Mouse (Mus musculus): ENCODE results near the gene Igfbp7. TPM values are rescaled to one million over a fixed set of nuclear protein-coding genes. Genes with fewer than 3 reads are reported as not detected.

Gene Igfbp7
- polyA plus RNA-seq, 1 experiment: 3.6 TPM

- no peaks in the 10 kb centered on the region for H3K27me3 ChIP-seq (ENCODE audit: control insufficient read depth, insufficient read depth, low read length, poor library complexity, severe bottlenecking)
- H3K4me3 ChIP-seq (ENCODE audit: low read depth, low read length): no peak overlapping the region
- H3K36me3 ChIP-seq (ENCODE audit: control insufficient read depth, insufficient read depth, low read length, poor library complexity, severe bottlenecking): no peaks in the 10 kb centered on the region
- H3K9ac ChIP-seq (ENCODE audit: low read depth, poor library complexity, severe bottlenecking): no peak overlapping the region
- TF ChIP-seq POLR2A (IDR thresholded peaks at IDR 0.05; ENCODE audit: insufficient read depth, low read length): no peak
- TF ChIP-seq CTCF (IDR thresholded peaks at IDR 0.05; ENCODE audit: low read depth, low read length): no peak
- no peak for TF ChIP-seq EP300 (IDR thresholded peaks at IDR 0.05; ENCODE audit: insufficient read depth, low read depth, low read length)
- no peak overlapping the region for H3K27ac ChIP-seq (ENCODE audit: insufficient read depth, low read length)
- H3K4me1 ChIP-seq (ENCODE audit: control insufficient read depth, insufficient read depth, low read length): peaks cover 1% of the 10 kb centered on the region
- no peaks in the 10 kb centered on the region for H3K9me3 ChIP-seq (replicated peaks; ENCODE audit: control insufficient read depth, insufficient read depth, low read length, poor library complexity, severe bottlenecking)
Observed at GRCm38 (mm10) chr5:77380321-77380901, 27.4 kb downstream of the Igfbp7 start.

DNA sequence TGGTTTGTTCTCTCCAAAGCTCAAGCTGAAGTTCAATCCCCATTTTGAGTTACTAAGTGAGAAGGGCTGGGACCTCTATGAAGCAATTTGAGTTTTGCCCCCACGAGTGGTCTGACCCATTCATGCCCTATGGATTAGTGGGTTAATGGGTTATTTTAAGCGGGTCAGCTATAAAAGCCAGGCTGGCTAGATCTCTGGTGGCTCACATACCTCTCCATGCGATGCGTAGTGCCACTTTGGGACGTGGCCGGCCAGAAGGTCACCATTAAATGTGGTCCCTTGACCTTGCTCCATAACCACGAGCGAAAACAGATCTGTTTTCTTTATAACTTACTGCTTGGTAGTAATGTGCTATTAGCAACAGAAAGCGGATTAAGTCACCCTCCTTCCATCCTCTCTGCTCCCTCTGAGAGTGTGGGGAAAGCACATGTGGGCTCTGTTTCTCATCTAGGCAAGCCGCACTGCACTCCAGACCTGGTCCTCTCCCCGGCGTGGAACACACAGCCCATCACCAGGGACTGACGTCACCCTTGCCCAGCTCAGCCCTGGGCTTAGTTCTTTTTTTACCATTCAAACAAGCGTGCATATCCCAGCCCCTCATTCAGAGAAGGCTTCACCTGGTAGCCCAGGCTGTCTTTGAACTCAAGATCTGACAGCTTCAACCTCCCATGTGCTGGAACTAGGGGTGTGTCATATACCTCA, 28.3 kb downstream of the Igfbp7 start:
- no peak overlapping the region for H3K9ac ChIP-seq (ENCODE audit: low read depth, poor library complexity, severe bottlenecking)
- no peak overlapping the region for H3K4me3 ChIP-seq (ENCODE audit: low read depth, low read length)
- H3K36me3 ChIP-seq (ENCODE audit: control insufficient read depth, insufficient read depth, low read length, poor library complexity, severe bottlenecking): no peaks in the 10 kb centered on the region
- no peaks in the 10 kb centered on the region for H3K27me3 ChIP-seq (ENCODE audit: control insufficient read depth, insufficient read depth, low read length, poor library complexity, severe bottlenecking)
- H3K4me1 ChIP-seq (ENCODE audit: control insufficient read depth, insufficient read depth, low read length): peaks cover 1% of the 10 kb centered on the region
- TF ChIP-seq POLR2A (IDR thresholded peaks at IDR 0.05; ENCODE audit: insufficient read depth, low read length) (no peak), EP300 (IDR thresholded peaks at IDR 0.05; ENCODE audit: insufficient read depth, low read depth, low read length) (no peak), CTCF (IDR thresholded peaks at IDR 0.05; ENCODE audit: low read depth, low read length) (no peak)
- no peaks in the 10 kb centered on the region for H3K9me3 ChIP-seq (replicated peaks; ENCODE audit: control insufficient read depth, insufficient read depth, low read length, poor library complexity, severe bottlenecking)
- no peak overlapping the region for H3K27ac ChIP-seq (ENCODE audit: insufficient read depth, low read length)

- TF ChIP-seq POLR2A (IDR thresholded peaks at IDR 0.05; ENCODE audit: insufficient read depth, low read length): no peak
- TF ChIP-seq CTCF (IDR thresholded peaks at IDR 0.05; ENCODE audit: low read depth, low read length): no peak
- no peak for TF ChIP-seq EP300 (IDR thresholded peaks at IDR 0.05; ENCODE audit: insufficient read depth, low read depth, low read length)
- Histone ChIP-seq H3K9me3 (replicated peaks; ENCODE audit: control insufficient read depth, insufficient read depth, low read length, poor library complexity, severe bottlenecking) (no peaks in the 10 kb centered on the region), H3K27me3 (ENCODE audit: control insufficient read depth, insufficient read depth, low read length, poor library complexity, severe bottlenecking) (no peaks in the 10 kb centered on the region), H3K4me3 (ENCODE audit: low read depth, low read length) (no peak overlapping the region), H3K9ac (ENCODE audit: low read depth, poor library complexity, severe bottlenecking) (no peak overlapping the region), H3K36me3 (ENCODE audit: control insufficient read depth, insufficient read depth, low read length, poor library complexity, severe bottlenecking) (no peaks in the 10 kb centered on the region), H3K4me1 (ENCODE audit: control insufficient read depth, insufficient read depth, low read length) (peaks cover 1% of the 10 kb centered on the region), H3K27ac (ENCODE audit: insufficient read depth, low read length) (no peak overlapping the region)
Observed at GRCm38 (mm10) chr5:77378027-77378426, 29.8 kb downstream of the Igfbp7 start.

DNA sequence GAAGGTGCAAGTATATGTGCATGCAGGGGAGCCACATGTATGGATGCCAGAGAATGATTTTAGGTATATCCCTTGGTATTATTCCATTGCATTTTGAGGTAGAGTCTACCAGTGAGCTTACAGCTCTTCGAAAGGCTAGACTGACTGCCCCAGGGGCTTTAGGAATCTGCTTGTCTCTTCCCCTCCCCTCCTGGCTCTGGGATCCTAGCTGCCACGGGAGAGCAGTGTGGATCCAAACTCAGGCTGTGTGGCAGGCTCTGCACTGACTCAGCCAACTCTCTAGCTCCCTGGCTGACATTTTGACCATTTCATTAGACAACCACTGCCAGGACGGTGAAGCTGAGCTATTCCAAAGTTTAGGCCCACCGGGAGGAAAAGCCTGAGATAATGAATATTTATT, 32.3 kb downstream of the Igfbp7 start:
- TF ChIP-seq POLR2A (IDR thresholded peaks at IDR 0.05; ENCODE audit: insufficient read depth, low read length) (no peak), EP300 (IDR thresholded peaks at IDR 0.05; ENCODE audit: insufficient read depth, low read depth, low read length) (no peak), CTCF (IDR thresholded peaks at IDR 0.05; ENCODE audit: low read depth, low read length) (no peak)
- Histone ChIP-seq H3K36me3 (ENCODE audit: control insufficient read depth, insufficient read depth, low read length, poor library complexity, severe bottlenecking) (no peaks in the 10 kb centered on the region), H3K27ac (ENCODE audit: insufficient read depth, low read length) (no peak overlapping the region), H3K4me1 (ENCODE audit: control insufficient read depth, insufficient read depth, low read length) (peaks cover 2% of the 10 kb centered on the region), H3K9ac (ENCODE audit: low read depth, poor library complexity, severe bottlenecking) (no peak overlapping the region), H3K9me3 (replicated peaks; ENCODE audit: control insufficient read depth, insufficient read depth, low read length, poor library complexity, severe bottlenecking) (no peaks in the 10 kb centered on the region), H3K27me3 (ENCODE audit: control insufficient read depth, insufficient read depth, low read length, poor library complexity, severe bottlenecking) (no peaks in the 10 kb centered on the region), H3K4me3 (ENCODE audit: low read depth, low read length) (no peak overlapping the region)

- TF ChIP-seq EP300 (IDR thresholded peaks at IDR 0.05; ENCODE audit: insufficient read depth, low read depth, low read length) (no peak), CTCF (IDR thresholded peaks at IDR 0.05; ENCODE audit: low read depth, low read length) (no peak), POLR2A (IDR thresholded peaks at IDR 0.05; ENCODE audit: insufficient read depth, low read length) (no peak)
- no peak overlapping the region for H3K9ac ChIP-seq (ENCODE audit: low read depth, poor library complexity, severe bottlenecking)
- H3K36me3 ChIP-seq (ENCODE audit: control insufficient read depth, insufficient read depth, low read length, poor library complexity, severe bottlenecking): no peaks in the 10 kb centered on the region
- no peaks in the 10 kb centered on the region for H3K9me3 ChIP-seq (replicated peaks; ENCODE audit: control insufficient read depth, insufficient read depth, low read length, poor library complexity, severe bottlenecking)
- no peak overlapping the region for H3K4me3 ChIP-seq (ENCODE audit: low read depth, low read length)
- H3K27ac ChIP-seq (ENCODE audit: insufficient read depth, low read length): no peak overlapping the region
- no peaks in the 10 kb centered on the region for H3K27me3 ChIP-seq (ENCODE audit: control insufficient read depth, insufficient read depth, low read length, poor library complexity, severe bottlenecking)
- peaks cover 2% of the 10 kb centered on the region for H3K4me1 ChIP-seq (ENCODE audit: control insufficient read depth, insufficient read depth, low read length)
Observed at GRCm38 (mm10) chr5:77374945-77375344, 32.9 kb downstream of the Igfbp7 start.

DNA sequence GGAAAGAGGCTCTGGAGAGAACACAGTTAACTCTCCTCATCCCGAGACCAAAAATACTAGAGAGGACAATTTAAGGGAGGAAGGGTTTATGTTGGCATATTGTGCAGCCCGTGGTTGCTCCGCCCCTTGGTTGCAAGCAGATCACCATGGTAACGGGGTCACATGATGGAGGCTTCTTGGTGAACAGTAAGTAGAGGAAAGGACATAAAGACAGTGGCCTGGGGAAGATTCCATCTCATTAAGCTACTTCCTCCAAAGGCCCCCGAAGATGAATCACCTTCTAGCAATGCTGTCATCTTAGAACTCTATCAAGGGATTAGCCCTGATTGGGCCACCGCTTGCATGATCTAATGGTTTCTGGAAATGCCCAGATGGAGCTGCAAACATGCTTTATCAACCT, 35.1 kb downstream of the Igfbp7 start:
- TF ChIP-seq POLR2A (IDR thresholded peaks at IDR 0.05; ENCODE audit: insufficient read depth, low read length) (no peak), CTCF (IDR thresholded peaks at IDR 0.05; ENCODE audit: low read depth, low read length) (no peak), EP300 (IDR thresholded peaks at IDR 0.05; ENCODE audit: insufficient read depth, low read depth, low read length) (no peak)
- H3K27me3 ChIP-seq (ENCODE audit: control insufficient read depth, insufficient read depth, low read length, poor library complexity, severe bottlenecking): no peaks in the 10 kb centered on the region
- peaks cover 2% of the 10 kb centered on the region for H3K4me1 ChIP-seq (ENCODE audit: control insufficient read depth, insufficient read depth, low read length)
- no peak overlapping the region for H3K27ac ChIP-seq (ENCODE audit: insufficient read depth, low read length)
- H3K4me3 ChIP-seq (ENCODE audit: low read depth, low read length): no peak overlapping the region
- H3K36me3 ChIP-seq (ENCODE audit: control insufficient read depth, insufficient read depth, low read length, poor library complexity, severe bottlenecking): no peaks in the 10 kb centered on the region
- H3K9ac ChIP-seq (ENCODE audit: low read depth, poor library complexity, severe bottlenecking): no peak overlapping the region
- H3K9me3 ChIP-seq (replicated peaks; ENCODE audit: control insufficient read depth, insufficient read depth, low read length, poor library complexity, severe bottlenecking): no peaks in the 10 kb centered on the region

Data from ES-Bruce4 (cell line).